Mouse (Mus musculus): ENCODE data around the gene Wdr70.

- TF ChIP-seq POLR2A (IDR thresholded peaks at IDR 0.05; ENCODE audit: low read depth, low read length) = no peak
- no peak for TF ChIP-seq CTCF (conservative IDR thresholded peaks at IDR 0.05; ENCODE audit: insufficient read depth, insufficient read length, low read depth, low read length)
Measured at GRCm38 (mm10) chr15:7906491-7907035, 192.4 kb downstream of the Wdr70 start.
